Mouse (Mus musculus) right cerebral cortex, adult 18-20 months (tissue): Measurements from ENCODE around the gene Sdad1.

Experiments used
- DNase-seq: peaks from one replicate; pipeline ENCODE4 v3.0.0; 2022; ENCODE audit warnings: mixed read lengths

Gene Sdad1

DNA sequence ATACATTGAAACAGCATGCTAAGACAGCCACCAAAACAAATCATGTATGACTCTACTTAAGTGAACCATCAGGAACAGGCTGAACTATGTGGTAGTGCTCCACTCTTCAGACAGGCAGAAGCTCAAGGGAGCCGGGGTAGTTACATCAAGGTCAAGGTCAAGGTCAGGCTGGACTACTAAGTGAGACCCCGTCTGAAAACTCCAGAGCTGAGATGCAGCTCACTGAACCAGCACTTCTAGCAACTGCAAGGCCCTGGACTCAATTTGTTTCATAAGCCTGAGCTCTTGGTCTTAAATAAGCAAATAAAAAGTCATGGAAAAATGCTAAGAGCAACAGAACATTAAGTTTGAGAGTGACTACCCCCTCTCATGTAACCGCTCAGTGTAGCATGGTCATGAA lies 6.0 kb downstream of the Sdad1 start:
- no peak for DNase-seq

DNA sequence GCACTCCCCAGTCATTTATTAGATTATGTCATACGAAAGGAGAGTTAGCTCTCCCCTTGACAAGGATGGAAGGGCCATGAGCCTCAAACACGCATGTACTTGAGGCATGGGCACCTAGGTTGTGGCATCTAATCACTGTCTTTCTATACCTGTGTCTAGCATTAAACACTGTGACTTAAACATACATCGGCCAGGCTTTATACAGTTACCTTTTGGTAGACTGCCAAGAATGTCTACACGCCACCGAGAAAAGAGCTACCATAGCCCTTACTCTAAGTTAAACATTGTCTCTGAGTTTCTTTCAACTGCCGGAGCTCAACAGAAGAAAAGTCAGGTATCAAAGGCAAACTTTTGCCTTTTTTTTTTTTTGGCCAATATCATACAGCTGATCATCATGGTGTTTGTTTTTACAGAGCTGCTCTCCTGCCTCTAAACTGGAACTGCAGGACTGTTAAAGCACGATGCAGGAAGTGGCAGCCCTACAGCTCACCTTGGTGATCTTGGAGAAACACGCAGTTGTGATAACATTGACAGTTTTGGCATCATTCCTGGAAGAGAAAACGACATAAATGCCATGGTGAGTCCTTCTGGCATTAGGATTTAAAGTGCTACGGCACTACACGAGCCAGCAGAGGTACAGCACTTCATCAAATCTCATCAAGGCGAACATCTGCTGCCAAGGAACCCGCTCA lies 8.0 kb downstream of the Sdad1 start:
- DNase-seq: no peak

DNA sequence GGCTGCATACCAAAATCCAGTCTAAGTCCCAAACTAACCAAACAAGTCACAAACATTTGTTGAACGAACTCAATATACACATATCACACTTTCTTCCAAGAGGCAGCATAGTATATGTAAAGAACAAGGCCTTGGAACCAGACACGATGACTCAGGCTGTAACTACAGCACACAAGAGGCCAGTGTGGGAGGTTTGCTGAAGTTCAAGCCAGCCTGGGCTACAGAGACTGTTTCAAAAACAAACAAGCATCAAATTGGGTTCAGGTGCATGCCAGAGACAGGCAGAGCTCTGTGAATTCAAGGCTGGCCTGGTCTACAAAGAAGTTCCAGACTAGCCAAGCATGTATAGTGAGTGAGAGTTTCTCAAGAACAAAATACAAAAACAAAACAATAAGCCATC lies 15.8 kb downstream of the Sdad1 start:
- no peak for DNase-seq

DNA sequence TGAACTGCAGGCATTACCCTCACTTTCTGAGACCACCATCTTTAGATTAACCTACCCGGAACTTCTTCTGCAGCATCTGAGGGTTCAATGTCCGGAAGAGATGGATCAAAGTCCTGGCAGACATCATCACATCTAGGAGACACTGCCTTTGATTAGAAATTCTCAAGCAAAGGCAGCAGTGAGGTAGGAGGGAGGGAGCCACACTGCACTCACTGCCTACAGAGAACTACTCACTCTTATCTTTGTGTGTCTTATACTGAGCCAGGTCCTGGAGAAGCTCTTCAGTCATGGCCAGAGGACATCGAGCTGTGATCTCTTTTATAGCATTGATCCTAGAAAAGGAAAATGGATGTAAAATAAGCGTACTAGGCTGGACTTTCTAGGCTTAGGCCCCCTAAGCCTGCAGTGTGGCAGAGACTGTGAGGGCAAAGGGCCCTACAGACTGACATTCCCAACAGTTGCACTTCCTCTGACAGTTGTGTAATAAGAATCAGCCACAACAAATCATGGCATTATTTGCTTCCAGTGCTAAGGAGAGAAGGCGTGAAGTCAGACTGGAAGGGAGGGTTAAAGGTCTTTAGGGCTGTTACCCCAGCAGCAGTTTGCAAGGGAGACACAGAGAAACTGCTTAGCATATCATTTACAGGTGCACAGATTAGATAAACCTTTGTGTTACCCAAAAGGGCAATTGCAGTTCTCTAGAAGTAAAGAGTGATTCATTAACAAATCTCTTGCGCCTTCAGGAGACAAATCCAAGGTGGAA lies 18.4 kb downstream of the Sdad1 start:
- DNase-seq: no peak

DNA sequence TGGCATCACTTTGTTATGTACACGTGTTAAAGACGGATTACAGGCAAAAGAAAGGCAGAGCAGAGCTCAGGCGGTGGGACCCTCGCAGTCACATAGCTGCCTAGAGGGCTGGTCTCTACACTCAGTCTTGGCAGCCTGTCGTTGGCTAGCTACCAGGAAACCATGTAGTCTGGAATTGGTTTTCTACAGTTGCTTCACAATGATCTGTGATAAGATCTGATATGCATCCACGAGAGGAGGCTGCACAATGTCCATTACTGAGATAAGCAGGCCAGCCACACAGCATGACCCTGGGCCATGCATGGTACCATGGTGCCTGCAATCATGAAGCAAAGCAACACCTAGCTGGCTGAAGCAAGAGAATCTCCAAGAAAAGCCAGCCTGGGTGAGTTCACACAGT lies 22.4 kb downstream of the Sdad1 start:
- DNase-seq: no peak

DNA sequence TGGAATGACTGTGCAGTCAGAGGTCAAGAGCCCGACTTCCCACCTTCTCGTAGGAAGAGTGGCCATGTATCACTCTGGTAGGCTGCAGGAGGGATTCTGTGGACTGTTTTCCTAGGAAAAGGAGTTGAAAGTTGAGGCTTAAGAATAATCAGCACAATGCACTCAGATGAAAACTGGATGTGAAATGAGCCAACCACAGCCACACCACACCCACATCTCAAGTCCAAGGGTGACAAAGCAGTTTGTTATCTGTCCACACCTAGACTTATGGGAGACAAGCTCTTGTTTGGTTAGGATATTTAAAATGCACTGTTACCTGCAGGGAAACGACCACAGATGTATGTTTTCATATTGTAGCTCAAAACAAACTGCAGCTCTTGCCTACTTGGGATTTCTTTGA lies 27.2 kb downstream of the Sdad1 start:
- no peak for DNase-seq

DNA sequence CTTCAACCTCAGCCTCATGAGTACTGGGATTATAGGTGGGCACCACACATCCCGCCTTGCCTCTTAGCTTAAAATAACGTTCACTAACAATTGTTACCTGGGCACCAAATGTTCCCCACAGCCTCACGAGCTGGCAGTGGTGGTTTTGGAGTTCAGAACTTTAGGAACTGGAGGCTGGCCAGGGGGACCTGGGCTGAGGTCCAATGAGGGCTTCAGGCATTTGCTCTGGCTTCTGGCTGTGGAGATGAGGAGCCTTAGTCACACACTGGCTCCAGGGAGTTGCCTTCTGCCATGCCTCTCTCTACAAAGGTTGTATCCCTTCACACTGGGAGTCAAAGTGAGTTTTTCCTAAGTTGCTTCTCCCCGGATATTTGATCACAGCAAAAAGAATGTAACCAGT lies 27.7 kb downstream of the Sdad1 start:
- DNase-seq: no peak

DNA sequence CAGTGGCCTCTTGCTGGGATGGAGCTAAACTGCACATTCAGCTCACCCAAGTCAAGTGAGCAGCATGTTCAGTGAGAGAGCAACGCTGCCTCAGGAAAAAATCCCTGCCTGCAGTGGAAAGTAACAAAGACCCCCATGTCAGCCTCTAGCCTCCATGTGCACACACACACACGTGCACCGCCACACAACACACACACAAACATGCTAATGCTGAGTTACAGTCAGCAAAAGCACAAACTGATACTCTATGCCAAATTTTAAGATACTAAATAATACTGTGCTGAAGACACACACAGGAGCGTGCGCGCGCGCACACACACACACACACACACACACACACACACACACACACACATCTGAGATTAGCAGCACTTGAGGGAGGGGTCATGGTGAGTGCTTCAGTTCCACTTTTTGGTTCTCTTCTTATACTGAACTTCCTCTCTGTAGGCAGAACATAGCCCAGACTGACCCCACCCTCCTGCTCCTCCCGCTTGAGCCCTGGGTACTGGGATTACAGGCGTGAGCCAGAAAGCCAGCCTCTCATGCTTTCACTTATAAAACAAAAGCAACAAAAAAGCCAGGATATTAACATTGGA lies 31.2 kb downstream of the Sdad1 start:
- no peak for DNase-seq

DNA sequence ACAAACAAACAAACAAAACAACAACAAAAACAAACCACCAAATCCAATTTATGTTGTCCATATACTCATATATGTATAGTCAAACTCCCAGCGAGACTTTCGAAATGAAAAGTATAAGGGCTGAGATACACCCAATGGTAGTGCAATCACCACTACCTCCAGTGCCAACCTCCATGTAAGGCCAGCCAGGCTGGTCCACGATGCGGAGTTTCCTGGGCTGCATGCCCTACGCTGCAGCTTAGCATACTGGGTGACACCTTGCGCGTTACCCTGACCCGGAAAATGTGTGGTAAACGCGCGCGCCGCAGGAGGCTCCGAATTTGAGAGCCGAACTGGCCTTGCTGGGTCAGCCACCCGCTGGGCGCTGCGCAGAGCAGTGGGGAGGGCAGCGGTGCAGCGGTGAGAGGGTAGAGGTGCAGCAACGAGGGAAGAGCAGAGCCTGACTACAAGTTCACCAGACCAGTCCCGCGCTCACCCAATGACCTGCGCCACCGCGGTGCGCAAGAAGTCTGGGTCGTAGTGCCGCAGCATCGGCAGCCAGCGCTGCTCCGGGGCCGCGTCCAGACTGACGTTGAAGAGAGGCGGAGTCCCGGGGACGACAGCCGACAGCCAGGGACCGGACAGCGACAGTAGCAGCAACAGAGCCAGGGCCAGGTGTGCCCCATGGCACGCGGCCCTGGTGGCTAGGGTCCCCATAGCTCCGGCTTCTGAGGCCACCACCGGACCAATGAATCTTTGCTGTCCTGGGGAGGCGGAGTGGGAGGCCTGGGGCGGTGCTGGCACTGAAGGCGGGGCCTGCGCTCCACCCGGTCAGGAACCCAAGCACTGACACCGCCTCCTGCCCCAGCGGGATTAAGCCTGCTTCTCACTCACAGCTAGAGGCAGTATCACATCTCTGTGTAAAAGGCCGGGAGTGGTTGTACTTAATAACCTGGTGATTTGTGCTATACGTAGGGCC lies 32.6 kb downstream of the Sdad1 start, which contains the start of gene Naaa:
Gene Naaa, minus strand, starts transcription at position 734 of the 958 bp plus-strand sequence.
- peak; percentile 90 for DNase-seq

DNA sequence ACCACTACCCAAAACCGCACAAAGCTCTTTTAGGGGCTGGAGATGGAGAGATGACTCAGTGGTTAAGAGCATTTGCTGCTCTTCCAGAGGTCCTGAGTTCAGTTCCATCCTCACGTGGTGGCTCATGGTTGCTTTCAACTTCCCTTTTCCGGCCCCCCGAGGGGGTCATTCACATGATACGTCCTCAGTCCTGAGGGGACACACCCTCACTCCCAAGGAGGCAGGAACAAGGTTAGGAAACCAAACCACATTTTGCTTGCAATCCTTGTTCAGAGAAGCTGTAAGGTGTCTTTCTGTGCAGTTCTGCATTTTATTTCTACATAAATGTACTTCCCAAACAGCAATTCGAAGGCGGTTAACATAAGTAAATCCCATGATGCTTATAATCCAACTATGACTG lies 39.8 kb downstream of the Sdad1 start:
- DNase-seq: no peak

DNA sequence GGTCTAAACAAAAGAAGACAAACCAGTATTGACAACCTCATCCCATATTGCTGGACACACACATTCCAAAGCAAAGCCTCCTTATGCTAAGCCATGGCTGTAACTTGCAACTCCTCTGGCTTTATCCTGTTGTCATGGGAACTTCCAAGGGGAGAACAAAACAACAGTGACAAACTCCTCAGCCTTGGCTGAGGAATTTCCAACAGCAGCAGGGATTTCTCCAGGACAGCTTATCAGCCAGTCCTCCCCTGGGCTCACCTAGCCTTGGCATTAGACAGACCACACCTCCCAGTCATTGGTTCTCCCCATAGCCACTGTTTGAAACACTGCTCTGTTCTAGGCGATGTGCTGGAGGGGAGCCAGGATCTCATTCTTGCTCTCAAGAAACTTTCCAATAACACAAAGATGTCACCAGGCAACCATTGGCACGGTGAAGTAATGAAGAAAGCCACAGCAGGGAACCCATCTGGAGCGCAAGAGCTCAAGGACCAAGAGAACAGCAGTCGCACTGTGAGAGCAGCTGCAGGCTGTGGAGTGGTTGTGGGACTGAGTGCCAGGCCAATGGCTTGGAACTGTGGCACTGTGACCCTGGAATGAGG lies 46.4 kb downstream of the Sdad1 start:
- DNase-seq: peak; percentile 79

DNA sequence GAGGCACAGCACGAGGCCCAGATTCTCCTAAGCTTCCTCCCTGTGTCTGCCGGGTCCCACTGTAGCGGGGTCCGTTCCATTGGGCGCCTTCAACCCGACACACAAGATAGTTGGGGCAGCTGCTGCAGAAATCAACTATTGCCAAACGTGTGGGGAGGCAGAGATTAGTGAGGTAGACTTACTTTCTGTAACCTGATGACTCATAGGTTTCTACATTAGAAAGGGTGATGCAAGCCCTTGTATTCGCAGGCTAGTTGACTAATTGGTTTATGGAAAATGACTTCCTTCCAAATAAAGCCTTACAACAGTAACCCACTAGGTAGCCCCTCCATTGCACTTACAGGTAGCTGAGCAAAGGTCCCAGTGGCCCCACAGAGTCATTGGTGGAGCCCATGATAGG lies 47.6 kb downstream of the Sdad1 start:
- no peak for DNase-seq

DNA sequence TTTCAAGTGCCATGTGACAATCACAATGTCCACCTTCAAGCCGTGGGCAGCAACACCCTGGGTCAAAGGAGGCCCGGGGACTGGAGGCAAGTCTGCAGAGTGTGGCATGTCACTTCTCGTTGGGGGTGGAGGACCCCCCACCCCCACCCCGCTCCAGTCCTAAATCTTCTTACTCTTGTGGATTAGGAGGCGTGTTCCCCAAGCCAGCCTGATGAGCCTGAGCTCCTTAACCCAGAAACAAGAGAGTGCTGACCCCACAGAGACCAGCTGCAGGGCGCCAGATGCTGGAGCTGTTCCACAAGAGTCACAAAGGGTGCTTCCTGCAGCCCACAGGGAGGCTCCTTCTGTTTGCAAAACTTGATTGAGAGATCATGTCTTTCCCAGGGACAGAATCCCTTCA lies 54.1 kb downstream of the Sdad1 start, which contains the start of gene Ppef2:
Gene Ppef2, minus strand, starts transcription at position 61 of the 400 bp plus-strand sequence.
- DNase-seq: no peak

DNA sequence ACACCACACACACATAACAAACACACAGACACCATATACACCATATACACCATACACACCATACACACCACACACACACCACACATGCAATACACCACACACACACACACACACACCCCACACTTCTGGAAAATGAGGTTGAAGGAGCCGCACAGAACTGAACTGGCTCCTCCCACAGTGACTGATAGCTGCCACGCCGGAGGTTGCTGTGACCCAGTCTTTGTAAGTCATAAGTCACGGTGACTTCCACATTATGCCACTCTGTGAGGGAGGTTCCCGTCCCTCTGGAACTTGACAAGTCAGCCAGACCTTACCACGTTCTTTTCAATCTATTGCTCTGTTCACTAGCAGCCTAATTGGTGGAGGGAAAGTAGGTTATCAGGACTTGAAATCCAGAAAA lies 55.8 kb downstream of the Sdad1 start:
- DNase-seq: no peak

DNA sequence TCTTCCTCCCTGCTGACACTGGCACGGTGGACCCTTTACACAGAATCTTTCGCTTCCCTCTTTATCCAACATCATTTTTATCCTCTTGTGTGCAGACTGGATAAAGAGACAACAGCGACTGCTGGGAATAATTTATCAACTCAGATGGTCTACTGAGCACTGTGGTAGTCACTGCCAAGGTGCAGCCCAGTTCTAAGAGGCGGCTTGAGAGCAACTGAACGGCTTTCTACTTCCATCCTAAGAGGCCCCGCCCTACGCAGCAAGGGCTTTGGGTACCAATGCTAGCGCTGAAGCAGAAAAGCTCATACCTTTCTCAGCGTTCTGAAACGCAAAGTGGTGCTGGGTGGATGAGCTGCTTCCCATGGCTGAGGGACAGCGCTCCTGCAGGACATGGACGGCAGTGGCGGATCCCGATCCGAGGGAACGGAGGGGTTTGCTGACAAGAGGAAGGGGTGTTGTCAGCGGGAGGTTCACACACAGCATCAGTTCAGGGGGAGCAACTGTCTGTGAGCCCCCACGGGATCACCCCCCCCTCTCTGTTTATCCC lies 57.4 kb downstream of the Sdad1 start:
- DNase-seq: peak; percentile 35

DNA sequence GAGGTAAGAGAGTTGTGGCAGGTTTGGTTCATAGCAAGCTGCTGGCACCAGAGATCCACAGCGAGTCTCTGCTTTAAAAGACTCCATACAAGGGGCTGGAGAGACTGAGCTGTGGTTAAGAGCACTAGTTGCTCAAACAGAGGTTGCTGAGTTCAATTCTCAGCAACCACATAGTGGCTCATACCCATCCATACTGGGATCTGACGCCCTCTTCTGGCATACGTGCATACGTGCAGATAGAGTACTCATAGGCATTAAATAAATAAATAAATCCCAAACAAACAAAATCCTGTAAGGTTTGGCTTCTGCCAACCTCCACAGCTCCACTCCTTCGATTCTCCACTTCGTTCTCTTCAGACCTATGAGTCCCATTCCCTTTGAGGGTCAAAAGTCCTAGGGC lies 58.2 kb downstream of the Sdad1 start:
- no peak for DNase-seq

DNA sequence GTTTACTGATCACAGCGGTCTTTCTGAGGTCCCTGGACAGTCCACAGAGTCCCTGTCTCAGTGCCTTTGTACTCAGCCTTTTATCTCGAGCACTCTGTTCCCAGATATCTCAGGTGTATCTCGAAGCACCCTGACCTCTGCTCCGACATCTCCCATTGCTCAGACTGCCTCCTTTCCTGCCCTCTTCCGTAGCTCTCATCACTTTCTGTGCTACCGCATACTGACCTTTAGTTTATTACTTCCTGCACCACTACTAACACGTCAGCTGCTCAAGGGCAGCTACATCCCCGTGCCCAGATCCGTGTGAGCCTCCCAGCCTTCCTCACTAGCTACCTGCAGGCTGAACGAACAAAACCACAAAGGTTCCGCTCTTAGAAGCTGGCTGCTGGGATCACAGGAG lies 61.7 kb downstream of the Sdad1 start:
- DNase-seq: no peak

DNA sequence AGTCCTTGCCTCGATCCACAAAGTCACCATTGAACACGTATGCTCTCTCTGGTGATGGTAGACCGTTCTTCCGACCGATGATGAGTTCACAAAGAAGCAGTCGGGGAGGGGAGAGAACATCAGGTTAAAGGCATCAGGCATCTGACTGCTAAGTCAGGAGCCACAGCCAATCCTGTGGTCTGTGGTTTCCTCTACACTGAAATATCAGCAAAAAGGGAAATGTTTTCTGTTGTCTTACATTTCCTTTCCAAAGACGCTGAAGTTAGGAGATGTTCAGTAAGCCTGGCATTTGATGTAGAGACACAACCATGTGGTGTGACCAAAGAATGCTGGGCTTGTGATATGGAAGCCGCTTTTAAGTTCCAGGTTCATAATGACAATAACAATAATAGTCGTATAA lies 64.8 kb downstream of the Sdad1 start:
- no peak for DNase-seq

DNA sequence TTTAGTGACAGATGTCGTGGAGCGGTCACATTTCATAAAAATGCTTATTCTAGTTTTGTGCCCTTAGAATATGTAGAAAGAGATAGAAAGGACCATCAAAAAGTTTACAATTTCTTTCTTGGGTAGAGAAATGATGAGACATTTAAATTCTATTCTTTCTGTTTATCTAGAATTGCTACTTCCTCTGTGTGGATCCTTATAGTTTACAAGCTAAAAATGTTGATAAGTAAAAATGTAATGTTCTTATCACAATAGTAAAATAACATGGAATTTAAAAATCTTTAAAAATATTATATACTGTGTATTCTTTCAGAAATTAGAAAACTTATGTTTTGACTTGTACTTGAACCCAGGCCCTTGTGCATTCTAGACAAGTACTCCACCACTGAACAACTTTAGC lies 65.4 kb downstream of the Sdad1 start:
- no peak for DNase-seq

DNA sequence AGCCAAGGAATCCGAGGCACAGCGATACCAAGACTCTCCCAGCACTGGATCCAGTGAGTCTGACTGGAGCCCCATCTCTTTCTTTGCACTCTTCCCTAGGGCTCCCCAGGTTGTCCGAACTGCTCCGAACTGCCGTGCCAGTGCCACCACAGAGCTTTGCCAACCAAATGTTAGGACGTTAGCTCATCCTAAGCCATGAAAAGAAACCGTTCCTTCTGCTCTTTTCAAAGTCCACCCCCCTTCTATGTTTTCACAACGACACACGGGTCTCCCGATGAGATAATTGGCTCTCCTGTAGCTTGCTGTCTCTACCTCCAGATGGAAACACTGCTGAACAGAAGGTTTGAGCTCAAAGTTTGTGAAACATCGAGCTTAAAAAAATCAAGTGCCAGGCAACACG lies 69.5 kb downstream of the Sdad1 start:
- no peak for DNase-seq

DNA sequence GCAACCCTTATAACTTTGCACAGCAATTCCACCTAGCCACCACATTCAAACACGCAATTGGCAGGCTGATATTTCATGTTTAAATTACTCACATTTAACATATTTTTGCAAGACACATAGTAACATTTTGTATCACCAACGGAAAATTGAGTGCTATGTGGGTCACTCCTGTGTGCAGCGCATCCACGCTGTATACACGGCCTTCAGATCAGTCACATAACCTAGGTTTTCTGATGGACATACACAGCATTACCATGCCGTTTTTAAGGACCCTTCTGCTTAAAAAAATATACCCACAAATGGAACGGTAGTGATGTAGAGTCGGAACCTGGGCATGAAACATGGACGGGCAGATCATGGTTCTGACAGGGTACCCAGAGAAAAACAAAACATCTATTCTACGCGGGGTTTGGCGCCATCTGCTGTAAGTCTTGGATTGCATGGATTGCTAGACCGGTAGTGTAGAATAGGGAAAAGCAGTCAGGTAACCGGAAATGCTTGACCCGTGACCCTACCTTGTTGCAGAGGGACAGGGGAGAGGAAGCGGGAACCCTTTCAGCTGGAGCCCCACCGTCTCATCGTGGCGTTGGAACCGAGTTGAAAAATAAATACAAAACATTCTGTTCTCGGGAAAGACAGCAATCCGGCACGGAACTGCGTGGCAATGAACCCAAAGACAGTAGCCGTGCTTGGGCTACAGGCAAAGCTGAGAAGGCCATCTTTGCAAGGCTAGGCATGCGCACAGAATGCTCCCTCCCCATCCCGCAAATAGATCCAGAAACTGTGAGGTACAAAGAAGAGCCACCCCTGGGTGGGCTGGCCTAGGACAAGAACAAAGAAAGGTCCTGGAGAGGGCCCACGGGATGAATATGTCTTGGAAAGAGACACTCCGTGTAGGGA lies 70.7 kb downstream of the Sdad1 start:
- DNase-seq: peak; percentile 84
